Mouse (Mus musculus) heart, embryonic 16.5 days (tissue): Measurements from ENCODE around the gene Olfr319. TPM values are rescaled to one million over a fixed set of nuclear protein-coding genes. Genes with fewer than 3 reads are reported as not detected.
"Not testable (repeated sequence)": the region's sequence is repeated elsewhere in the genome, so short reads cannot be mapped to it uniquely, and the experiment has no call there.

Source experiments
- ATAC-seq: fragments of 200-750 bp; cut with Nextera tagmentation; replicated peaks from 2 replicates; pipeline ENCODE4 v1.8.0; 2017; ENCODE audit warnings: moderate number of reproducible peaks; ENCODE audit not compliant: insufficient read depth, low FRiP score; ENCODE audit errors: extremely low read depth
- H3K27ac ChIP-seq: fragments of 300-500 bp; sonication (generic); 2 replicates; pipeline ENCODE4 v1.5.1; 2014; ENCODE audit warnings: mild to moderate bottlenecking, low read length, control low read depth, moderate library complexity
- H3K27me3 ChIP-seq: fragments of 300-500 bp; sonication (generic); 2 replicates; pipeline ENCODE4 v1.6.1; 2014; ENCODE audit warnings: low read length, mixed read lengths; ENCODE audit not compliant: control insufficient read depth, insufficient read depth
- H3K36me3 ChIP-seq: fragments of 300-500 bp; sonication (generic); 2 replicates; pipeline ENCODE4 v1.6.1; 2014; ENCODE audit not compliant: control insufficient read depth, insufficient read depth
- H3K4me1 ChIP-seq: fragments of 300-500 bp; sonication (generic); 2 replicates; pipeline ENCODE4 v1.6.1; 2014; ENCODE audit warnings: low read length, mixed read lengths; ENCODE audit not compliant: control insufficient read depth, insufficient read depth
- H3K4me2 ChIP-seq: fragments of 300-500 bp; sonication (generic); 2 replicates; pipeline ENCODE4 v1.6.1; 2014; ENCODE audit warnings: low read depth, mild to moderate bottlenecking, control low read depth, low read length
- H3K4me3 ChIP-seq: fragments of 300-500 bp; sonication (generic); 2 replicates; pipeline ENCODE4 v1.5.1; 2014; ENCODE audit warnings: mild to moderate bottlenecking, control low read depth, low read length
- H3K9ac ChIP-seq: fragments of 300-500 bp; sonication (generic); 2 replicates; pipeline ENCODE4 v1.6.1; 2014; ENCODE audit warnings: low read length, control low read depth
- H3K9me3 ChIP-seq: fragments of 300-500 bp; sonication (generic); replicated peaks from 2 replicates; pipeline ENCODE4 v1.6.1; 2016; ENCODE audit warnings: low read length; ENCODE audit not compliant: control insufficient read depth
- WGBS: fragments of 180-500 bp; shearing (Covaris S2); extraction: QIAGEN DNeasy Blood & Tissue Kit; methylation state at CpG from one replicate; pipeline ENCODE4 v1.1.7; 2014; 5-methylcytosine and 5-hydroxymethylcytosine counted together
- polyA plus RNA-seq: library from polyadenylated mRNA; unstranded; fragments of >200 nt; fragmentation: Nextera tagmentation; extraction: Ambion mirVana; gene quantifications from 2 replicates; pipeline ENCODE4 v1.2.1, GENCODE M21; 2015

Gene Olfr319
- polyA plus RNA-seq, 1 experiment from 2014 or later = not detected

DNA sequence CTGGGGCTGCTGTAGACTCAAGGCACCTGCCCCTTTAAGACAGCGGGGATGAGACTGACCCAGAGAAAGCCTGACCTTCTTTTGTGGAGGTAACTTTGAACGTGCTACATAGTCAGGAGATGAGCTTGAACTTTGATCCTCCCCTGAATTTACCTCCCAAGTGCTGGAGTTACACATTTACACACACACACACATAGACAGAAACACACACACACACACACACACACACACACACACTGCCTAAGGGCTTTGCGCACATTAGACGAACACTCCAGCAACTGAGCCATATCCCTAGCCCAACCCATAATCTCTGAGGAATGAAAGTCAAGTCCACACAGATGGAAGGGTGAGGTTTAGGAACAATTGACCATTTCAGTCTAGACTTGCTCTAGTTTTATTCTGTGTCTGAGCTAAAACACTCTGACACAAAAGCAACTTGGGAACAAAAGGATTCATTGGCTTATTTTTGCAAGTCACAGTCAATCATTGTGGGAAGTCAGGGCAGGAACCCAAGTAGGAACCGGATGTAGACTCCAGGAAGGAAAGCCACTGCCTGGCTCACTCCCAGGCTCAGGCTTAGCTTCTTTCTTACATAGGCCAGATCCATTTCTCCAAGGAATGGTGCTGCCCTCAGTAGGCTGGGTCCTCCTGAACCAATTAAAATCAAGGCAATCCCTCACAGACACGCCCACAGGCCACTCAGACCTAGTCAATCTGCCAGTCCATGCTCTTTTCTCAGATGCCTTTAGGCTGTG lies 29.1 kb downstream of the Olfr319 start:
- not testable (repeated sequence) for H3K9ac ChIP-seq, H3K27ac ChIP-seq, ATAC-seq, H3K27me3 ChIP-seq, H3K4me1 ChIP-seq, H3K4me3 ChIP-seq, H3K36me3 ChIP-seq, H3K4me2 ChIP-seq, H3K9me3 ChIP-seq
- 66% methylated on average over 6 of the region's 6 CpGs for WGBS

DNA sequence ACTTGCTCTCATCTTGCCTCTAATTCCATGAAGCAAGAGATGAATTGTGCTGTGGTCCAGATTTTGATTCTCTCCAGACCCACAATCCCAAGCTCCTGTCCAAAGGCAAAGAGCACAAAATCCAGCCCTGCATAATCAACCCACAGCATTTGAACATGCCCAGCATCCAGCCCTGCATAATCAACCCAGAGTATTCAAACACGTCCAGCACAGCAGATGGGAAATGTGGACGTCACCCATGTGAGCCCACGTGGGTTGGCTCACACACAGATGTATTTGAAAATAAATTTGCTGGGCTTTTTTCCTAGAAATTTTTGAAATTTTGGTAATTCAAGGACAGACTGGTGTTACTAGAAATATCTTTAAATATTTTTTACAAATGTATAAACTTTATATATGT lies 34.4 kb downstream of the Olfr319 start:
- Histone ChIP-seq H3K4me1 (no peaks in the 10 kb centered on the region), H3K27ac (no peak overlapping the region), H3K4me2 (no peak overlapping the region), H3K9ac (no peak overlapping the region), H3K9me3 (no peaks in the 10 kb centered on the region), H3K27me3 (no peaks in the 10 kb centered on the region), H3K4me3 (no peak overlapping the region), H3K36me3 (no peaks in the 10 kb centered on the region)
- 41% methylated on average over 3 of the region's 3 CpGs for WGBS
- no peak for ATAC-seq

DNA sequence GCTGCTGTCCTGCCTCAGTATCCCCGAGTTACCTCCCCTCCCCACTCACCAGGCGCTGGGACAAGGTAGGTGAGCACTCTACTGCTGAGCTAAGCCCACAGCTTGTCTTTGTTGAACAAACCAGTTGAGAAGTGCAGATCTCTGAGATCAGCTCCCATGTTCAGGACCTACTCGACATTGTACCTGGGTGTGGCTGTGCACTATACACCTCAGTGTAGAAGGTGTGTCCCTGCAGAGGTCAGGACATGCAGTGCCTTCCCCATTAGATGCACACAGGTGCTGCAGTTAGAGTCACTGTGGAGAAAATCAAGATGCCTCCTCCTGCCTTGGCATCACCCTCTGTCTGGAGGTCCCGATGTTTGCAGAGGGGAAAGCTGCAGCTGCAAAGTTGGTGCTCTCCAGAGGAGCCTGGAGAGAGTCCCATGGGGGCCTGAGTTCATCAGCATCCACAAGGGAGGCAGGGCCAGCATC lies 39.9 kb downstream of the Olfr319 start, which contains the start of gene Olfr317:
Olfr317 (minus strand) TSS at position 421 of the 471 bp plus-strand sequence.
- no peak for ATAC-seq
- H3K27me3 ChIP-seq = no peaks in the 10 kb centered on the region

DNA sequence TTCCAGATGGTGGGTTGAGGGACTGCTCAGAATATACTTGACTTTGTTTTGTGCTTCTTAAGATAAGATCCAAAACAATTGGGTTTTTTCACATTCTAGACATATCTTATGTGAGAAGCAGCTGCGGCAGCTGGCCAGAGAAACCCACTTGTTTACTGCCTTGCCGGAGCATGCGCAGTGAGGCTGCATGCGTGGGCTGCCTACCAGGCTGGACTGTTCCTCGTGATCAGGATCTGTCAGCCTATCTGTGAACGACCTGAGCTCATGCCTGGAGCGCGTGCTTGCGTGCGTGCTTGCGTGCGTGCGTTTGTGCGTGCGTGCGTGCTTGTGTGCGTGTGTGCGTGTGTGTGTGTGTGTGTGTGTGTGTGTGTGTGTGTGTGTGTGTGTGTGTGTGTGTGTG lies 52.1 kb downstream of the Olfr319 start:
- not testable (repeated sequence) for H3K9me3 ChIP-seq, H3K4me3 ChIP-seq, H3K27ac ChIP-seq, H3K4me1 ChIP-seq, H3K27me3 ChIP-seq, ATAC-seq, H3K4me2 ChIP-seq, H3K36me3 ChIP-seq, H3K9ac ChIP-seq
- 67% methylated on average over 18 of the region's 18 CpGs for WGBS

More for the DNA sequence above, 39.9 kb downstream of the Olfr319 start, which contains the start of gene Olfr317:
- Histone ChIP-seq H3K4me1 (no peaks in the 10 kb centered on the region), H3K4me3 (no peak within 1 kb of the TSS), H3K36me3 (no peaks in the 10 kb centered on the region), H3K9me3 (no peaks in the 10 kb centered on the region), H3K27ac (no peak within 1 kb of the TSS), H3K9ac (no peak within 1 kb of the TSS), H3K4me2 (no peak within 1 kb of the TSS)
- 65% methylated on average over 4 of the region's 4 CpGs for WGBS

DNA sequence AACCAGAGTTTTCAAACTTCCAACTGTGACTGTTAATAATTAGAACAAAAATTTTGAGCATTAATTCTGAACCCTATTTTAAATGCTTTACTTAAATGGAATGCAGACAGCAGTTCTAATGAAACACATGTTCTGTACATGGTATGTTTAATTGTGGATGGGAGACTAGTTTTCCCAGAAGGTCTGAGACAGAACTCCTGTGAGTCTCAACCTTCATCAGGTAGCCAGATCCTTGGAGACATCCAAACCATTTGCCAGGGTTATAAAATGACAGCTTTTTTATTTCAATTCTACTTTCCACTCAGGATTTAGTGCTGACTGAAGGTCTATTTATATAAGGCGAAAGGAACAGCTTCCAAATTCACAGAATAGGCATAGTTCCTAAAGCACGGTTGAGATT lies 53.5 kb downstream of the Olfr319 start, which contains the start of gene Olfr316:
Olfr316 (plus strand) TSS at position 301 of the 400 bp plus-strand sequence.
- Histone ChIP-seq H3K36me3 (no peaks in the 10 kb centered on the region), H3K9ac (no peak within 1 kb of the TSS), H3K9me3 (no peaks in the 10 kb centered on the region), H3K27me3 (no peaks in the 10 kb centered on the region), H3K4me2 (no peak within 1 kb of the TSS), H3K27ac (no peak within 1 kb of the TSS), H3K4me3 (no peak within 1 kb of the TSS), H3K4me1 (no peaks in the 10 kb centered on the region)
- no peak for ATAC-seq
- 71% methylated on average over 2 of the region's 2 CpGs for WGBS

Other genes with a start within 250 kb of the Olfr319 start
- gene Lypd9, start 246.2 kb upstream of the Olfr319 start, polyA plus RNA-seq = not detected in 2 replicates
- gene Olfr30, start 236.9 kb upstream of the Olfr319 start, polyA plus RNA-seq = not detected in 2 replicates
- not detected in 2 replicates for gene Olfr332, start 206.6 kb upstream of the Olfr319 start, polyA plus RNA-seq
- not detected in 2 replicates for gene Olfr331, start 196.6 kb upstream of the Olfr319 start, polyA plus RNA-seq
- gene Olfr330, start 164.3 kb upstream of the Olfr319 start, polyA plus RNA-seq = not detected in 2 replicates
- gene Olfr329-ps, start 152.7 kb upstream of the Olfr319 start, polyA plus RNA-seq = not detected in 2 replicates
- gene Olfr328, start 143.5 kb upstream of the Olfr319 start, polyA plus RNA-seq = not detected in 2 replicates
- gene Olfr224, start 128.6 kb upstream of the Olfr319 start, polyA plus RNA-seq = 0.07 and 0.11 TPM in 2 replicates
- gene Olfr325, start 121.4 kb upstream of the Olfr319 start, polyA plus RNA-seq = not detected in 2 replicates
- not detected in 2 replicates for gene Olfr324, start 104.0 kb upstream of the Olfr319 start, polyA plus RNA-seq
- gene 2210407C18Rik, start 83.1 kb upstream of the Olfr319 start, polyA plus RNA-seq = not detected in 2 replicates
- not detected in 2 replicates for gene Olfr323, start 68.7 kb upstream of the Olfr319 start, polyA plus RNA-seq
- 0.07 TPM in 1 of 2 replicates, not detected in the other for gene Trim58, start 58.7 kb upstream of the Olfr319 start, polyA plus RNA-seq
- not detected in 2 replicates for gene Olfr322, start 40.4 kb upstream of the Olfr319 start, polyA plus RNA-seq
- gene Olfr320, start 18.1 kb upstream of the Olfr319 start, polyA plus RNA-seq = not detected in 2 replicates
- gene Olfr318, start 24.9 kb downstream of the Olfr319 start, polyA plus RNA-seq = not detected in 2 replicates
- not detected in 2 replicates for gene Olfr317, start 40.0 kb downstream of the Olfr319 start, polyA plus RNA-seq
- gene Olfr316, start 53.6 kb downstream of the Olfr319 start, polyA plus RNA-seq = not detected in 2 replicates
- not detected in 2 replicates for gene Olfr315, start 74.0 kb downstream of the Olfr319 start, polyA plus RNA-seq
- 0.11 TPM in 1 of 2 replicates, not detected in the other for gene Olfr314, start 83.8 kb downstream of the Olfr319 start, polyA plus RNA-seq
- gene Fam183b, start 102.8 kb downstream of the Olfr319 start, polyA plus RNA-seq = 1.5 and 2.5 TPM in 2 replicates
- 0.09 and 0.12 TPM in 2 replicates for gene Olfr313, start 115.8 kb downstream of the Olfr319 start, polyA plus RNA-seq
- 0.25 TPM in 1 of 2 replicates, not detected in the other for gene Olfr312, start 130.1 kb downstream of the Olfr319 start, polyA plus RNA-seq
- gene Olfr311, start 140.1 kb downstream of the Olfr319 start, polyA plus RNA-seq = 0.15 and 0.22 TPM in 2 replicates
- 4.3 and 5.1 TPM in 2 replicates for gene Gm12258, start 148.0 kb downstream of the Olfr319 start, polyA plus RNA-seq
- 3.4 and 3.7 TPM in 2 replicates for gene 2810021J22Rik, start 168.1 kb downstream of the Olfr319 start, polyA plus RNA-seq
- gene Zfp39, start 205.1 kb downstream of the Olfr319 start, polyA plus RNA-seq = 3.2 and 5.0 TPM in 2 replicates
- gene Btnl10, start 218.7 kb downstream of the Olfr319 start, polyA plus RNA-seq = 0.10 TPM in 1 of 2 replicates, not detected in the other
- 172 and 176 TPM in 2 replicates for gene Rnf187, start 239.8 kb downstream of the Olfr319 start, polyA plus RNA-seq
- 21.8 and 27.5 TPM in 2 replicates for gene Hist3h2ba, start 249.8 kb downstream of the Olfr319 start, polyA plus RNA-seq